Mouse (Mus musculus): ENCODE data around the gene Cacna2d3.
A peak's percentile ranks its signal among the peaks of the same experiment; 100 is the strongest.

Gene Cacna2d3

GRCm38 (mm10) chr14:29268609-29269008 is 453.1 kb downstream of the Cacna2d3 start:
- DNase-seq (ENCODE audit: low read depth, low spot score) = no peak

- peak; percentile 4 for DNase-seq (ENCODE audit: low read depth, low spot score)
Observed at GRCm38 (mm10) chr14:29267233-29267874, 454.3 kb downstream of the Cacna2d3 start.

GRCm38 (mm10) chr14:29260621-29261020 is 461.0 kb downstream of the Cacna2d3 start:
- no peak for DNase-seq (ENCODE audit: low read depth, low spot score)

GRCm38 (mm10) chr14:29243516-29243915 is 478.1 kb downstream of the Cacna2d3 start:
- DNase-seq (ENCODE audit: low read depth, low spot score) = no peak

- DNase-seq (ENCODE audit: low read depth, low spot score) = no peak
Observed at GRCm38 (mm10) chr14:29238446-29238845, 483.2 kb downstream of the Cacna2d3 start.

- no peak for DNase-seq (ENCODE audit: low read depth, low spot score)
Observed at GRCm38 (mm10) chr14:29228976-29229716, 492.5 kb downstream of the Cacna2d3 start.

GRCm38 (mm10) chr14:29228471-29228870 is 493.2 kb downstream of the Cacna2d3 start:
- DNase-seq (ENCODE audit: low read depth, low spot score) = no peak

- DNase-seq (ENCODE audit: low read depth, low spot score) = peak; percentile 38
Observed at GRCm38 (mm10) chr14:29227959-29228358, 493.7 kb downstream of the Cacna2d3 start.

- no peak for DNase-seq (ENCODE audit: low read depth, low spot score)
Observed at GRCm38 (mm10) chr14:29225754-29226365, 495.8 kb downstream of the Cacna2d3 start.

- DNase-seq (ENCODE audit: low read depth, low spot score) = no peak
Observed at GRCm38 (mm10) chr14:29223012-29223411, 498.7 kb downstream of the Cacna2d3 start.

GRCm38 (mm10) chr14:29222191-29222882 is 499.3 kb downstream of the Cacna2d3 start:
- no peak for DNase-seq (ENCODE audit: low read depth, low spot score)

- DNase-seq (ENCODE audit: low read depth, low spot score) = no peak
Observed at GRCm38 (mm10) chr14:29216106-29216505, 505.6 kb downstream of the Cacna2d3 start.

GRCm38 (mm10) chr14:29204967-29205268 is 516.7 kb downstream of the Cacna2d3 start:
- no peak for DNase-seq (ENCODE audit: low read depth, low spot score)

GRCm38 (mm10) chr14:29204236-29204966 is 517.3 kb downstream of the Cacna2d3 start:
- no peak for DNase-seq (ENCODE audit: low read depth, low spot score)

GRCm38 (mm10) chr14:29196171-29196570 is 525.5 kb downstream of the Cacna2d3 start:
- no peak for DNase-seq (ENCODE audit: low read depth, low spot score)

GRCm38 (mm10) chr14:29191426-29191825 is 530.2 kb downstream of the Cacna2d3 start:
- DNase-seq (ENCODE audit: low read depth, low spot score) = no peak

- no peak for DNase-seq (ENCODE audit: low read depth, low spot score)
Observed at GRCm38 (mm10) chr14:29183730-29184129, 537.9 kb downstream of the Cacna2d3 start.

- no peak for DNase-seq (ENCODE audit: low read depth, low spot score)
Observed at GRCm38 (mm10) chr14:29179397-29179888, 542.2 kb downstream of the Cacna2d3 start.

GRCm38 (mm10) chr14:29178695-29179396 is 542.8 kb downstream of the Cacna2d3 start:
- DNase-seq (ENCODE audit: low read depth, low spot score) = no peak

- no peak for DNase-seq (ENCODE audit: low read depth, low spot score)
Observed at GRCm38 (mm10) chr14:29174762-29175161, 546.9 kb downstream of the Cacna2d3 start.

- DNase-seq (ENCODE audit: low read depth, low spot score) = no peak
Observed at GRCm38 (mm10) chr14:29172207-29172606, 549.5 kb downstream of the Cacna2d3 start.

All from skeletal muscle tissue, adult 2 months (tissue).